Mouse (Mus musculus) C2C12 (cell line): ENCODE measurements around the gene Zp1. TPM values are rescaled to one million over a fixed set of nuclear protein-coding genes. Genes with fewer than 3 reads are reported as not detected.

Experiments used
- H3K27me3 ChIP-seq: one replicate; pipeline ENCODE4 v1.6.1; 2011; ENCODE audit not compliant: control insufficient read depth, insufficient read depth, insufficient read length
- H3K36me3 ChIP-seq: one replicate; pipeline ENCODE4 v1.6.1; 2011; ENCODE audit not compliant: control insufficient read depth, insufficient read depth
- H3K4me3 ChIP-seq: one replicate; pipeline ENCODE4 v1.5.1; 2011; ENCODE audit warnings: mild to moderate bottlenecking, control low read depth; ENCODE audit not compliant: poor library complexity, insufficient read depth, severe bottlenecking
- H3K79me2 ChIP-seq: one replicate; pipeline ENCODE4 v1.6.1; 2011; ENCODE audit not compliant: control insufficient read depth, insufficient read depth
- H3K79me3 ChIP-seq: one replicate; pipeline ENCODE4 v1.6.1; 2011; ENCODE audit warnings: low read depth, control low read depth
- H3ac ChIP-seq: one replicate; pipeline ENCODE3; 2011; ENCODE audit warnings: low read depth; ENCODE audit not compliant: control insufficient read depth, insufficient read length
- CEBPB ChIP-seq: IDR thresholded peaks from one replicate; pipeline ENCODE4 v1.6.1; 2011; ENCODE audit warnings: low read depth, mild to moderate bottlenecking, control low read depth, moderate library complexity
- CTCF ChIP-seq: IDR thresholded peaks from one replicate; pipeline ENCODE4 v1.5.1; 2011; ENCODE audit not compliant: control insufficient read depth, insufficient read depth, insufficient read length
- FOSL1 ChIP-seq: IDR thresholded peaks from one replicate; pipeline ENCODE4 v1.8.0; 2011; ENCODE audit warnings: mild to moderate bottlenecking, low read length; ENCODE audit not compliant: poor library complexity, insufficient read depth, severe bottlenecking
- MAX ChIP-seq: IDR thresholded peaks from one replicate; pipeline ENCODE4 v1.6.1; 2011; ENCODE audit warnings: mild to moderate bottlenecking, control low read depth
- MYOD1 ChIP-seq: IDR thresholded peaks from one replicate; pipeline ENCODE4 v1.6.1; 2011; ENCODE audit warnings: low read depth; ENCODE audit not compliant: control insufficient read depth, insufficient read length
- MYOG ChIP-seq: IDR thresholded peaks from one replicate; pipeline ENCODE4 v1.6.1; 2011; ENCODE audit not compliant: control insufficient read depth, insufficient read length; ENCODE audit errors: extremely low read depth
- USF1 ChIP-seq: IDR thresholded peaks from one replicate; pipeline ENCODE4 v1.6.1; 2011; ENCODE audit warnings: low read depth, mild to moderate bottlenecking, control low read depth, moderate library complexity
- long read RNA-seq, 2 experiments: library from polyadenylated mRNA; unstranded; transcript quantifications; one replicate each; pipeline ENCODE4 v2.0.0; 2019 to 2020
- polyA plus RNA-seq: library from polyadenylated mRNA; unstranded; fragments of >200 nt; fragmentation: generic; extraction: Trizol; gene quantifications from one replicate; pipeline ENCODE4 v1.2.1, GENCODE M21; 2012; ENCODE audit warnings: missing spikeins

Zp1 gene
- polyA plus RNA-seq, result not detected
- long read RNA-seq, experiment 1, result 0 reads
- long read RNA-seq, experiment 2, result 0 reads

- Histone ChIP-seq H3K4me3 (no peak within 1 kb of the TSS), H3K79me3 (no peaks in the 10 kb centered on the region), H3K27me3 (peaks cover 25% of the 10 kb centered on the region), H3K36me3 (no peaks in the 10 kb centered on the region), H3ac (no peak within 1 kb of the TSS), H3K79me2 (no peaks in the 10 kb centered on the region)
- TF ChIP-seq USF1 (no peak), CEBPB (no peak), MYOD1 (no peak), CTCF (no peak), FOSL1 (no peak), MAX (no peak), MYOG (no peak)
Observed at GRCm38 (mm10) chr19:10920532-10920931, at the start of gene Zp1. Zp1 (minus strand) TSS chr19:10920632.

DNA sequence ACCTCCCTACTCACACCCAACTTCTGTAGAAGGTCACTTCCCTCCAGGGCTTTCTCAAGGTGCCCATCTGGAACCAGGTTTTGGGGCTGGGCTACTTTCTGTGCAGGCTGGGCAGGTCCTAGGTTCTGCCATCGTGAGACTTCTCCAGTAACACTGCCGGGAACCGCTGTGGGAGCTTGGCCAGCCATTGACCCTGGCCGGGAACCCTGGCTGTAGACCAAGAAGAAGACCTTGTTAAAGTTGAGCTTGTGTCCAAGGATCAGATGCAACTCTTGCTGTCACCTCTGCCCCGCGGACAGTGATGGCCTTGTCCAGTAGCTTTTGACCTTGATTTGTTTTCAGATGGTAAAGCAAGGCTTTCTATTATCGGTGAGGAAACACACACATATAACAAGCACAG lies 48.1 kb upstream of the Zp1 start:
- no peaks in the 10 kb centered on the region for H3K79me3 ChIP-seq
- H3K79me2 ChIP-seq, result no peaks in the 10 kb centered on the region
- H3K36me3 ChIP-seq, result no peaks in the 10 kb centered on the region
- TF ChIP-seq FOSL1, result no peak
- TF ChIP-seq MYOD1, result no peak
- no peak for TF ChIP-seq MYOG
- no peak for TF ChIP-seq CEBPB
- no peak for TF ChIP-seq USF1
- TF ChIP-seq CTCF, result no peak
- no peak for TF ChIP-seq MAX
- H3ac ChIP-seq, result no peak overlapping the region
- H3K4me3 ChIP-seq, result no peak overlapping the region
- H3K27me3 ChIP-seq, result peaks cover 51% of the 10 kb centered on the region

DNA sequence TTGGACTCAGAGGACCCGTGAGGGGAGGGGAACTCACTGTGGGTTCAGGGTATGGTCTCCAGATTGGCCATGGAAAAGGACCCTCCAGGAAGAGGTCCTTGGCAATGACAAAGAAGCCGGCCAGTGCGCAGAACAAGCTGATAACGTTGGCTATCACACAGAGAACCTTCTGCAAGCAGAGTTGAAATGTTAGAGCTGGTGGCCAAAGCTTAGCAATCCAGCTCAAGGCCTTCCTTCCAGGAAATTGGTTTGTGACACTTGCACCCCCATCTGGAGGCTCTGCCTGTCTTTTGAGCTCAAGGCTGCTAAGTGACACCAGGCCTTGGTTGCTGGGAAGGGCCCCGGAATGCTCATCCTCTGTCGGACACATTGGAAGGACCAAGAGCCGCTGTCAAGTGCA lies 45.3 kb upstream of the Zp1 start:
- no peak overlapping the region for H3K4me3 ChIP-seq
- peaks cover 77% of the 10 kb centered on the region for H3K27me3 ChIP-seq
- no peaks in the 10 kb centered on the region for H3K36me3 ChIP-seq
- no peaks in the 10 kb centered on the region for H3K79me2 ChIP-seq
- H3ac ChIP-seq, result no peak overlapping the region
- H3K79me3 ChIP-seq, result no peaks in the 10 kb centered on the region
- TF ChIP-seq CEBPB (no peak), MAX (no peak), CTCF (no peak), USF1 (no peak), FOSL1 (no peak)

DNA sequence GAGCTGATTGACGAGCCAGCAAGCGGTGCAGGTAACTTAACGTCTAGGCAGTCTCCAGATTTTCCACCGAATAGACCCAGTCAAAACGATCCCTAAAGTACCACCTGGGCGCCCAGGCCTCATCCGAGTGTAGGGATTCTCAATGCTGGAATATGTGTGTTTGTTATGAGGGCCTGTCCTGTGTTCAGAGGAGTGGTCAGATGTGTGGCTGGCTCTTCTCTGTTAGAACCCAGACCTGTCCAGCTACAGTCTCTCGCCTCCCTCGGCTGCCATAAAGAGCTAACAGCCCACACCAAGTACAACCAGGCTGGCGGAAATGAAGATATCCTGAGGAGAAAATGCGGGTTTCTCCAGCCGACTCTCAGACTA lies 39.5 kb upstream of the Zp1 start:
- H3ac ChIP-seq, result no peak overlapping the region
- H3K36me3 ChIP-seq, result no peaks in the 10 kb centered on the region
- no peaks in the 10 kb centered on the region for H3K79me3 ChIP-seq
- no peak for TF ChIP-seq CEBPB
- no peak for TF ChIP-seq FOSL1
- no peak for TF ChIP-seq MAX
- TF ChIP-seq MYOD1, result no peak
- no peak for TF ChIP-seq CTCF
- TF ChIP-seq USF1, result no peak
- no peak for TF ChIP-seq MYOG
- no peaks in the 10 kb centered on the region for H3K79me2 ChIP-seq
- no peak overlapping the region for H3K4me3 ChIP-seq
- peaks cover 40% of the 10 kb centered on the region for H3K27me3 ChIP-seq

GRCm38 (mm10) chr19:10959085-10959977 lies 38.9 kb upstream of the Zp1 start:
- Histone ChIP-seq H3K27me3 (peaks cover 33% of the 10 kb centered on the region), H3ac (no peak overlapping the region), H3K79me3 (no peaks in the 10 kb centered on the region), H3K79me2 (no peaks in the 10 kb centered on the region), H3K4me3 (no peak overlapping the region), H3K36me3 (no peaks in the 10 kb centered on the region)
- TF ChIP-seq MYOD1 (peak; percentile 76), CTCF (no peak)
